Mouse (Mus musculus) granulocyte monocyte progenitor cell, adult 5-6 weeks (primary cell): ENCODE results near the gene Sinhcaf. TPM values are rescaled to one million over a fixed set of nuclear protein-coding genes. Genes with fewer than 3 reads are reported as not detected.
"Not testable (repeated sequence)": the region's sequence is repeated elsewhere in the genome, so short reads cannot be mapped to it uniquely, and the experiment has no call there.

Experiments used
- ATAC-seq: replicated peaks from 2 replicates; pipeline ENCODE4 v1.8.0; 2016; ENCODE audit warnings: mild to moderate bottlenecking, moderate TSS enrichment, inconsistent platforms; ENCODE audit not compliant: poor library complexity, severe bottlenecking
- total RNA-seq, 2 experiments: library from RNA; stranded (forward) in 1 of 2; stranded (reverse) in 1 of 2; fragments of 200-712, 200-1000 nt in 1 of 2; fragments of >200 nt in 1 of 2; fragmentation: Nextera tagmentation in 1 of 2; gene quantifications; 2 replicates each; pipeline ENCODE4 v1.2.3; 2014 to 2017

The Sinhcaf gene
- total RNA-seq, 2 experiments from 2014 or later = 45.4 to 106 TPM

GRCm38 (mm10) chr6:148946881-148947405 lies 676 bp upstream of the Sinhcaf start:
- ATAC-seq = no peak

- ATAC-seq = peak; percentile 22
These were observed 508 bp downstream of the Sinhcaf start for GRCm38 (mm10) chr6:148945509-148946408.

DNA sequence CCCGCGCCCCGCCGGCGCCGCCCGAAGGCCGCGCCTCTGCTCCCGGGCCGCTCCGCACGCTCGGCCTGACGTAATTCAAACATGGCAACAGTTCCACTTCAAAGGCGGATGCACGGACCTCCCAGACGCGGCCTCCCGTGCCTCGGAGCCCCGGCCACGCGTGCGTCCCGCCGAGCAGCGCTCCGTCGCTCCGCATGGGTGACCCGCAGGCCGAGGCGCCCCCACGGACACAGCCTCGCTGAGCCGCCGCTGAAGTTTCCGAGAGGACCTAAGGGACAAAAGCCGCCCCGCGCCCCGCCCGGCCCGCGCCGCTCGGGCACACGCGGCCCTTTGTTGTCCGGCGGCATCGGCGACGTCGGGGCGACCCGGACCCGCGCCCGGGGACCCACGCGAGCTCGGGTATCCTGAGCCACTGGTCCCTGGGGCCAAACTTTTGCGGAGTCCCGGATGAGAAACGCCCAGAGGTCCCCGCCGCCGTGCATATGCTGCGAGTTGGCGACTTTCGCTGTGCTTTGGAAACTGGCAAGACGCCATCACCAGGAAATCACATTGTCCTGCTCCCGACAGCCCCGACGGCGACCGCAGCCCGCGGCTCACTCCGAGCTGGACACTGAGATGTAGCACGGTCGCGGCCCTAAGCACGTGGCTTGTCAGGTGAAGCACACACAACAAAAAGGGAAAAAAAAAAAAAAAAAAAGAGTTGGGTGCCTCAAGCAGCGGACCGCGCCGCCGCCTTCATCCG lies 1.3 kb downstream of the Sinhcaf start:
- peak; percentile 42 for ATAC-seq

DNA sequence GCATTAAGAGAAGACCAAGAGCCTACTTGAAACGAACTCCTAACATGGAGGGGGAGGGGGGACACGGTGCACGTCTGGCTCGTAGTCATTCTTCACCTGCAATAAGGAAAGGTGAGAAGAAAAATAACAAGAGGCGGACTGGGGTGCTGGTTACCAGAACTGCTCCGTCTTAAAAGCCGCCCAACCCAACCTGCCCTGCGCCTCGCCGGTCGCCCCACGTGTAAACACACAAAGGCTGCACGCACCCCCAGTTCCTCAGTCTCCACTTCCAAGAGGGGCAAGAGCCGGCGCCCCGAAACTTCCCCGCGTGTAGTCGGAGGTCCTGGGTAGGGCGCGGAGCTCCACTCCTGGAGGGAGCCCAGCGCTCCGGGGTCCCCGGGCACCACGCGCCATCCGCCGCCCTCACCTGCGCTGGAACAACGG lies 1.9 kb downstream of the Sinhcaf start:
- peak; percentile 5 for ATAC-seq

GRCm38 (mm10) chr6:148943695-148944094 lies 2.6 kb downstream of the Sinhcaf start:
- ATAC-seq = no peak

DNA sequence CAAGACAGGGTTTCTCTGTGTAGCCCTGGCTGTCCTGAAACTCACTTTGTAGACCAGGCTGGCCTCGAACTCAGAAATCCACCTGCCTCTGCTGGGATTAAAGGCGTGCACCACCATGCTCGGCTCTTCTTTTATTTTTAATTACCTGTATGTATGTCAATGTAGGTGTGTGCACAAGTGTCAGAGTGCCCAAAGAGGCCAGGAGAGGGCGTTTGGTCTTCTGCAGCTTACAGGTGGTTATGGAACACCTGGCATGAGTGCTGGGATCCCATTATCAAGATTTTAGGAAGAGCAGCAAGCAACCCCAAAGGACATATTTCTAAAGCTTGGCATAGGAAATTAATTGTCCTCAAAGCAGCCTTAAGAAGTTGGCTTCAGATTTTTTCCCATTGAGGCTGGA lies 3.9 kb downstream of the Sinhcaf start:
- no peak for ATAC-seq

- ATAC-seq = no peak
These were observed 4.4 kb downstream of the Sinhcaf start for GRCm38 (mm10) chr6:148941880-148942279.

- peak; percentile 57 for ATAC-seq
These were observed 5.9 kb downstream of the Sinhcaf start for GRCm38 (mm10) chr6:148940383-148940782.

DNA sequence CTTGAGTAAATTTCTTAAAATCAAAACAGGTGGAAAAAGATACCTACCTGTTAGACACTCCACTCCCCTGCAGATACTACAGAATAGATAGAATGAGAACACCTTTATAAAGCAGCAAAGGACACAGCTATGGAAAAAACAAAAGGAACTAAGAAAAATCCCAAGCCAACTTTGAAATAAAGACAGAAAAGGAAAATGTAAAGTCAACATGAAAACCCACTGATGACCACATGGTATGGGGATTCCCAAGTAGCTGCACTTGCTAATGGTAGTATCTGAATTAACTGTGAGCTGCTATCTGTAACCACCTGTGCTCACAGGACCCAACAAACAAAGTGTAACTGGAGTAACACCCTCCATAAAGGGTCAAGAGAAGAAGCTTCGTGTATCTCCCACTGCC lies 8.6 kb downstream of the Sinhcaf start:
- no peak for ATAC-seq

DNA sequence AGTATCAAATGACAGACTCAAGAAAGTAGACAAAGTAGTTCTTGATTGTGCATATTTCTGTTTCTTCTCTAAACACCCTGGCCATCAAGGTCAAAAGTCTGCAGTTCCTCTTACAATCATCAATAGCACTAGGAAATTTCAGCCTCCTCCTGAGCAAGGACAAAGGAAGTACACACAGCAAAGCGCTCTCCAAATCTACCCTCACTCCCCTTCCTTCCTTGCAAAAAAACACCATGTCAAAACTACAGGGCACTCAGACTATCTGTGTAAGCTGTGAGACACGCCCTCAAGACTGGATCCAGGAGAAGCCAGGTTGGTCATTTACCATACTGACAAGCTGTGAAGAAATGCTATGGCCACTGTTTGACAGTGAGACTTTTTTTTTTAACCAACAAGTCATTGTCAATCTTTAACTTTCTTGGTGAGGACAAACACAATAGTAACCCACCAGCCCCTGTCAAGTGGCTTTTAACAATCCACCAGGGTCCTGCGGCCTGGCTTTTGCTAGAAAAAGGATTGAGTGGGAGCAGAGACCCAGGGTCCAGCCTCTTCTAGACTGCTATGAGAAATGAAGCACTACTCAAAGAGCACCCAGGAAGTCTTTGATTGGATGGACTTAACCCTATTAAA lies 11.2 kb downstream of the Sinhcaf start:
- ATAC-seq = peak; percentile 46

GRCm38 (mm10) chr6:148931281-148931680 lies 15.0 kb downstream of the Sinhcaf start:
- ATAC-seq = 0 out of 2 replicates have a peak, but pooled peaks have one; percentile 27

DNA sequence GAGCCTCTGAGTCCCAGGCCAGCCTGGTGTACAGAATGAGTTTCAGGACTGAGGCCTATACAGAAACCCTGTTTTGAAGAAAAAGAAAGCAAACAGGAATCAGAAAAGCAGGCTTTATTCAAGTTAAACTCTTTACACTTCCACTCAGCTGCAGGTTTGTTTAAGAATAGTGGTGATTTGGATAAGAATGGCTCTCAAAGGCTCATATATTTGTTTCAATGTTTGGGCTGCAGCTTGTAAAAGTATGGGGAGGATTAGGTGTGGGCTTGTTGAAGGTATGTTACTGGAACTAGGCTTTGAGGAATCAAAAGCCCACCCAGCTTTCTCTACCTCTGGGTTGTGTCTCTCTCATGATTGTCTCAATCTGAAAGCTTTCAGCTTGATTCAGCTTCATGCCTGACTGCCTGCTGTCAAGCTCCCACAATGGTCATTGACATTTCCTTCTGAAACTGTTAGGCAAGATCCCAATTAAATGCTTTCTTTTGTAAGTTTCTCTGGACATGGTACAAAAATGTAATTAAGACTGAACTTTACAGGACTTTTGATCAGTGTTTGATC lies 27.3 kb downstream of the Sinhcaf start:
- ATAC-seq = no peak

- ATAC-seq = no peak
These were observed 28.6 kb downstream of the Sinhcaf start for GRCm38 (mm10) chr6:148917672-148918071.

- ATAC-seq = 0 out of 2 replicates have a peak, but pooled peaks have one; percentile 33
These were observed 29.4 kb downstream of the Sinhcaf start for GRCm38 (mm10) chr6:148916817-148917216.

GRCm38 (mm10) chr6:148913938-148914337 lies 32.3 kb downstream of the Sinhcaf start:
- peak; percentile 96 for ATAC-seq

- not testable (repeated sequence) for ATAC-seq
These were observed 34.4 kb downstream of the Sinhcaf start for GRCm38 (mm10) chr6:148911906-148912305.

DNA sequence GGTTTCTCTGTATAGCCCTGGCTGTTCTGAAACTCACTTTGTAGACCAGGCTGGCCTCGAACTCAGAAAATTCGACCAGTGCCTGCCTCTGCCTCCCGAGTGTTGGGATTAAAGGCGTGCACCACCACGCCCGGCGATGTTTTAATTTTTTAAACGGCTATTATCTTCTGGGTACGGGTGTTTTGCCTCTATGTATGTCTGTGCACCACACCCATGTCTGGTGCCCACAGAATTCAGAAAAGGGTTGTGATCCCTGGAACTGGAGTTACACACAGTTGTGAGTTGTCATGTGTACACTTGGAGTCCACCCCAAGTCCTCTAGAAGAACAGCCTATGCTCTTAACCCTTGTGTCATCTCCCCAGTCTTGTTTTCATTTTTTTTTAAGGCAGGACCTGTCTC lies 39.3 kb downstream of the Sinhcaf start:
- no peak for ATAC-seq

DNA sequence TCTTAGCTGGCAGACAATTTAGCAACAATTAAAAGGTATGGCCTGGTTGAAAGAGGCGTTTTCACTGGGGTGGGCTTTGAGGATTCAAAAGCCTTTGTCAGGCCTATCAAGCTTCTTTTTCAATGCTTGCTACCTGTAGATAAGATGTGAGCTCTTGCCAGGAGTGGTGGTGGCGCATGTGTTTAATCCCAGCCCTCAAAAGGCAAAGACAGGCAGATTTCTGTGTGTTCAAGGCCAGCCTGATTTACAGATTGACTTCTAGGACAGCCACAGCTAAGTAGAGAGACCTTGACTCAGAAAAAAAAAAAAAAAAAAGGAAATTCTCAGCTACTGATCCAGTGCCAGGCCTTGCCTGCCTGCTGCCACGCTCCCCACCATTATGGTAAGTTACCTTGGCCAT lies 43.5 kb downstream of the Sinhcaf start:
- ATAC-seq = no peak

DNA sequence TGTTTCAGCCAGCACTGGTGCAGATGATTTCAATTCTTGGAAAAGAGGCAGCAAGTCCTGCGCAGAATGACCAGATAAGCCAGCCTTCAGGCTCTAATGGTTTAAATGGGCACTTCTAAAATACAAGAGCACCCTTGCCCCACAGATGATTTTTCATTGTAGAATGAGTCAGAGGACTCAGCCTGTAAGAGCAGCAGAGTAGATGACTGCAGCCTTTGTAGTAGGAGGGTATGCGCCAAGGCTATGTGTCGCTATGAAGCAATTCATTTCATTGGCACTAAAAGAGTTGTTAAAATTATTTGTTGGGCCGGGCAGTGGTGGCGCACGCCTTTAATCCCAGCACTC lies 49.8 kb downstream of the Sinhcaf start:
- peak; percentile 11 for ATAC-seq

DNA sequence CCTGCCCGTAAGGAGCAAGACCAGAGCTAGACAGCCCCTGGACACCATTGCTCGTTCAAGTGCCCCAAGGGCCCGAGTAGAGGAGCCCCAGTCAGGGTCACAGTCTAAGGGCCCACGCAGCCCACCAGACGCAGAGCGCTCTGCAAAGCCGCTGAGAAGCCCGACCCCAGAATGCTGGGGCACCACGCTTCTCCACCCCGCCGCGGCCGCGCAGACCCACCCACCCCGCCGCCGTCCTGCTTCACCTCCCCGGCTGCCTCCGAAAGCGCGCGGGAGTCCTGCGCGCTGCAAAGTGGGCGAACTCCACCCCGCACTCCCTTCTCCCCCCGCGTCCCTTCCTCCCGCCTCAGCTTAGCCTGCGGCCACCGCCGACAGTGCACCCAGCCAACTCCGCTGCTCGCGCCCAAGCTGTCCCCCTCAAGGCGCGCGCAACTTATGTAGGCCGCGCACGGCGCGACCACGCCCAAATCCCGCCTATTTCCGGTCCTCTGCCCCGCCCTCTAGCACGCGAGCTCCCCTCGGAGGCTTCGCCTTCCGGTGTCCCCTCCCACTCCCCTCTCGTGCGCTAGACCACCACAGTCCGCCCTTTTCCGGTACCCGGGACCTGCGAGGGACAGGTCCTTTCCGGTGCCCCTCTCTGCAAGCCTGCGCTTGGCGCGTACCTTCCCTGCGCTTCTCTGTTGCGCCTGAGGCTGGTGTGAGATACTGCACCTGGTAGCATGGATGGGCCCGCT lies 50.3 kb downstream of the Sinhcaf start, which contains the start of gene Caprin2:
Gene Caprin2 (minus strand): TSS at position 465 of the 734 bp plus-strand sequence.
- peak; percentile 89 for ATAC-seq
